Mouse (Mus musculus) forebrain, postnatal 0 days (tissue): ENCODE data around the gene Ins2. TPM values are rescaled to one million over a fixed set of nuclear protein-coding genes. Genes with fewer than 3 reads are reported as not detected.

Source experiments
- ATAC-seq: fragments of 200-750 bp; cut with Nextera tagmentation; 2 replicates; pipeline ENCODE4 v1.8.0; 2017; ENCODE audit warnings: mild to moderate bottlenecking, moderate library complexity
- DNase-seq: peaks from one replicate; pipeline ENCODE4 v3.0.0-alpha.2; 2015
- H3K27ac ChIP-seq: fragments of 300-500 bp; sonication (generic); 2 replicates; pipeline ENCODE4 v1.5.1; 2014; ENCODE audit warnings: low read depth, mild to moderate bottlenecking, antibody characterized with exemption, low read length, moderate library complexity, mixed read lengths
- H3K27me3 ChIP-seq: fragments of 300-500 bp; sonication (generic); 2 replicates; pipeline ENCODE4 v1.6.1; 2014; ENCODE audit warnings: mild to moderate bottlenecking, low read length, mixed read lengths; ENCODE audit not compliant: insufficient read depth
- H3K36me3 ChIP-seq: fragments of 300-500 bp; sonication (generic); 2 replicates; pipeline ENCODE4 v1.6.1; 2014; ENCODE audit warnings: mild to moderate bottlenecking, moderate library complexity; ENCODE audit not compliant: insufficient read depth
- H3K4me1 ChIP-seq: fragments of 300-500 bp; sonication (generic); 2 replicates; pipeline ENCODE4 v1.6.1; 2014; ENCODE audit warnings: antibody characterized with exemption; ENCODE audit not compliant: insufficient read depth
- H3K4me2 ChIP-seq: fragments of 300-500 bp; sonication (generic); 2 replicates; pipeline ENCODE4 v1.6.1; 2014; ENCODE audit warnings: low read depth, mild to moderate bottlenecking, moderate library complexity
- H3K4me3 ChIP-seq: fragments of 300-500 bp; sonication (generic); 2 replicates; pipeline ENCODE4 v1.5.1; 2014; ENCODE audit warnings: low read depth, low read length, mixed read lengths
- H3K9ac ChIP-seq: fragments of 300-500 bp; sonication (generic); 2 replicates; pipeline ENCODE4 v1.6.1; 2014; ENCODE audit warnings: mild to moderate bottlenecking
- H3K9me3 ChIP-seq: fragments of 300-500 bp; sonication (generic); 2 replicates; pipeline ENCODE4 v1.6.1; 2016; ENCODE audit warnings: low read length
- CTCF ChIP-seq: sonication (generic); IDR thresholded peaks from 2 replicates; pipeline ENCODE4 v1.5.1; 2016; ENCODE audit warnings: antibody characterized with exemption, control low read depth, low read depth
- WGBS: fragments of 180-500 bp; shearing (Covaris S2); extraction: QIAGEN DNeasy Blood & Tissue Kit; methylation state at CpG from one replicate; pipeline ENCODE4 v1.1.7; 2014; 5-methylcytosine and 5-hydroxymethylcytosine counted together
- microRNA counts: library from miRNA; unstranded; fragments of <30 nt; microRNA quantifications from one replicate; lab custom pipeline; 2015
- microRNA-seq, 2 experiments: library from miRNA; unstranded; fragments of <30 nt; microRNA quantifications; one replicate each; pipeline ENCODE4; 2016
- polyA plus RNA-seq: library from polyadenylated mRNA; unstranded; fragments of >200 nt; fragmentation: Nextera tagmentation; extraction: Ambion mirVana; gene quantifications from 2 replicates; pipeline ENCODE4 v1.2.1, GENCODE M21; 2015
- total RNA-seq: library from RNA; depleted of rRNA; stranded (reverse); fragments of >200 nt; gene quantifications from 2 replicates; pipeline ENCODE4 v1.2.3, GENCODE M21; 2014; rRNA removed

Ins2 gene
- total and polyA plus RNA-seq, 2 experiments from 2014 or later: 2.3 TPM; not detected in 1

- 0 out of 2 replicates have a peak, but pooled peaks cover 5% of the 10 kb centered on the region for H3K9me3 ChIP-seq
- 26% methylated on average over 6 of the region's 6 CpGs for WGBS
Measured at GRCm38 (mm10) chr7:142646676-142647075, 96.5 kb downstream of the Ins2 start.

DNA sequence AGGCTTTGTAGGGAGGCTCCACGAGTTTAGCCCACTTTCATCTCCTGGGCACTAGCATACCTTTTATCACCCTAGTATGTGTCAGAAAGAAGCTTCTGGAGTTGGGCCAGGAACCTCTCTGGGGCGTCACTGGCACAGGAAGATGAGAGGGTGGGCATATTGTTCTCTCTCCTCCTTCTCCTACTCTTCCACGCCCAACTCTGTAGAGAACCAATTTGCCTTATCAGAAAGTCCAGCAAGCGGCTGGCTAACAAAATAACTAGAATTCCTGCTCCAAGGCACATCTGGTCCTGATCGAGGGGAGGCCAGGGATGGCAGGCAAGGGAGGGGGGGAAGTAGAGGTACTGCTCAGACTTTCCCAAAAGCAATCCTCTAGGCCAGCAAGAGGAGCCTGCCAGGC is 98.1 kb downstream of the Ins2 start:
- Histone ChIP-seq H3K27ac (no peak overlapping the region), H3K27me3 (no peaks in the 10 kb centered on the region), H3K4me2 (no peak overlapping the region), H3K4me1 (no peaks in the 10 kb centered on the region), H3K9me3 (0 out of 2 replicates have a peak, but pooled peaks cover 5% of the 10 kb centered on the region), H3K4me3 (no peak overlapping the region), H3K36me3 (no peaks in the 10 kb centered on the region), H3K9ac (no peak overlapping the region)
- TF ChIP-seq CTCF: no peak
- WGBS: 48% methylated on average over 5 of the region's 5 CpGs
- ATAC-seq (no peak), DNase-seq (no peak)

More at GRCm38 (mm10) chr7:142646676-142647075, 96.5 kb downstream of the Ins2 start:
- Histone ChIP-seq H3K4me3 (no peak overlapping the region), H3K36me3 (no peaks in the 10 kb centered on the region), H3K4me1 (no peaks in the 10 kb centered on the region), H3K9ac (no peak overlapping the region), H3K27ac (no peak overlapping the region), H3K27me3 (peaks cover 4% of the 10 kb centered on the region; the same call in 1 of the 2 replicates), H3K4me2 (no peak overlapping the region)
- DNase-seq (no peak), ATAC-seq (no peak)
- no peak for TF ChIP-seq CTCF

DNA sequence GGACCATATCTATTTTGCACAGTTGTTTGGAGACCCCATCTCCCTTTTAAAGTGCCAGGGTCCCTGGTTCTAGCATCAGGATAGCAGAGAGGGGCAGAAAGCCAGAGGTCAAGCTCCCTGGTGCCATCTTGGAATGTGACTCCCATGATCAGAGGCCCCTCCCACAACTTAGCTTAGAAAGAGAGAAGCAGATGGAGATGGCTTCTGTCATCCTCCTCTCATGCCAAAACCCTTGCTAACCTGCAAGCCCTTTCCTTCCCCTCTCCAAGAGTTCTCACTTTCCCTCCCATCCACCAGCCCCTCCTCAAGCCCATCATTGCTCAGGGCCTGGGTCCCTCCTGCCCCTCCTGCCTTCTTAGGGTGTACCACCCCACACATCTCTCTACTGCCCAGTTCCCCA is 107.0 kb downstream of the Ins2 start:
- DNase-seq (no peak), ATAC-seq (no peak)
- Histone ChIP-seq H3K4me2 (no peak overlapping the region), H3K9ac (no peak overlapping the region), H3K36me3 (no peaks in the 10 kb centered on the region), H3K4me3 (no peak overlapping the region), H3K4me1 (no peaks in the 10 kb centered on the region), H3K27ac (no peak overlapping the region), H3K27me3 (no peaks in the 10 kb centered on the region), H3K9me3 (no peaks in the 10 kb centered on the region)
- no peak for TF ChIP-seq CTCF

GRCm38 (mm10) chr7:142630691-142631090 is 112.5 kb downstream of the Ins2 start:
- 67% methylated on average over 10 of the region's 10 CpGs for WGBS
- no peaks in the 10 kb centered on the region for H3K36me3 ChIP-seq
- no peaks in the 10 kb centered on the region for H3K27me3 ChIP-seq
- no peak for DNase-seq
- no peak for ATAC-seq
- no peaks in the 10 kb centered on the region for H3K9me3 ChIP-seq
- no peak overlapping the region for H3K9ac ChIP-seq
- H3K4me2 ChIP-seq: no peak overlapping the region
- no peaks in the 10 kb centered on the region for H3K4me1 ChIP-seq
- TF ChIP-seq CTCF: no peak
- H3K27ac ChIP-seq: no peak overlapping the region
- H3K4me3 ChIP-seq: no peak overlapping the region

- Histone ChIP-seq H3K4me3 (no peak overlapping the region), H3K4me1 (no peaks in the 10 kb centered on the region), H3K4me2 (no peak overlapping the region), H3K27ac (no peak overlapping the region), H3K9me3 (no peaks in the 10 kb centered on the region), H3K36me3 (no peaks in the 10 kb centered on the region), H3K27me3 (no peaks in the 10 kb centered on the region), H3K9ac (no peak overlapping the region)
- no peak for TF ChIP-seq CTCF
- no peak for DNase-seq
- ATAC-seq: no peak
- 72% methylated on average over 6 of the region's 6 CpGs for WGBS
Measured at GRCm38 (mm10) chr7:142629806-142630205, 113.4 kb downstream of the Ins2 start.

MicroRNA genes within 50 kb of the gene (microRNA counts, 519-probe panel; counts per million panel counts)
- microRNA mmu-miR-483 (lab: Ali Mortazavi, UCI): not detected

Small RNAs within 50 kb of the gene (microRNA-seq; reads per million reads assigned to microRNA genes)
- 170 to 219 reads per million in 2 experiments for gene Mir483

Other genes with a start within 250 kb of the Ins2 start
- 1.2 and 1.6 TPM in 2 replicates for gene Tnnt3, start 244.5 kb downstream of the Ins2 start, total RNA-seq
- gene Tnnt3, start 244.5 kb downstream of the Ins2 start, polyA plus RNA-seq: 1.2 and 1.4 TPM in 2 replicates
- 44.8 and 73.5 TPM in 2 replicates for gene Mrpl23, start 210.7 kb downstream of the Ins2 start, total RNA-seq
- 25.5 and 27.9 TPM in 2 replicates for gene Mrpl23, start 210.7 kb downstream of the Ins2 start, polyA plus RNA-seq
- gene Igf2, start 76.6 kb downstream of the Ins2 start, total RNA-seq: 152 and 288 TPM in 2 replicates
- gene Igf2, start 76.6 kb downstream of the Ins2 start, polyA plus RNA-seq: 149 and 152 TPM in 2 replicates
- gene Gm49394, start 73.4 kb downstream of the Ins2 start, total RNA-seq: 0.08 TPM in 1 of 2 replicates, not detected in the other
- 0.06 TPM in 1 of 2 replicates, not detected in the other for gene Gm49394, start 73.4 kb downstream of the Ins2 start, polyA plus RNA-seq
- gene Th, start 187.7 kb upstream of the Ins2 start, total RNA-seq: 7.9 and 15.6 TPM in 2 replicates
- 7.9 and 8.9 TPM in 2 replicates for gene Th, start 187.7 kb upstream of the Ins2 start, polyA plus RNA-seq
- gene Ascl2, start 225.9 kb upstream of the Ins2 start, total RNA-seq: 0.54 TPM in 1 of 2 replicates, not detected in the other
- 0.44 and 0.52 TPM in 2 replicates for gene Ascl2, start 225.9 kb upstream of the Ins2 start, polyA plus RNA-seq